Mouse (Mus musculus) hematopoietic stem cell, adult 5-6 weeks (primary cell): ENCODE measurements around the gene Tnmd. TPM values are rescaled to one million over a fixed set of nuclear protein-coding genes. Genes with fewer than 3 reads are reported as not detected.

Experiments used
- ATAC-seq, 2 experiments: fragments of 125-278 bp in 1 of 2; replicated peaks in 1 of 2; 2 replicates each; pipeline ENCODE4 v1.8.0; 2016 to 2017; ENCODE audit warnings: inconsistent platforms in 2 of 2, mild to moderate bottlenecking in 2 of 2, moderate number of reproducible peaks in 2 of 2, low read depth in 1 of 2, moderate TSS enrichment in 1 of 2; ENCODE audit not compliant: low FRiP score in 2 of 2, poor library complexity in 2 of 2, severe bottlenecking in 2 of 2, insufficient read depth in 1 of 2, low TSS enrichment in 1 of 2
- total RNA-seq: library from RNA; stranded (forward); fragments of 172-1452, 232-1000 nt; gene quantifications from 2 replicates; pipeline ENCODE4 v1.2.3, GENCODE M21; 2017

Gene Tnmd
- not detected in 2 replicates for total RNA-seq

DNA sequence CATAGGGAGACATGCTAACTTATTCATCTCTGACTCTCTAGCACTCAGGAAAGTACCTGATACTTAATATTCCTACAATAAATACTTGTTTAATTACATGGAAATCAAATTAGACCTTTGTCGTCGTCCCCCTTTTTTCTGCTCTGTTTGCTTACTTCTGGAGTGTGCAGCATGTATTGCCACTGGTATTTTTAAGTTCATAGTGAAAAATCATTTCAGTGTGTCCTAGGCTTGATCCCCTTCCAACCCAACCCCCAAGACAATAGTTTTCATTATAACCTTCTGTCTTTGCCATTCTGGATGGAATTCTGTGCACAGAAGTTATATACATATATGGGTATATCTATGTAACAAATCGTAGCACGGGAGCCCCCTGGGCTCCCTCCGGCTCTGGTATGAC lies at the start of gene Tnmd:
Gene Tnmd, plus strand, starts transcription at position 301 of the 400 bp plus-strand sequence.
- ATAC-seq = no peak

DNA sequence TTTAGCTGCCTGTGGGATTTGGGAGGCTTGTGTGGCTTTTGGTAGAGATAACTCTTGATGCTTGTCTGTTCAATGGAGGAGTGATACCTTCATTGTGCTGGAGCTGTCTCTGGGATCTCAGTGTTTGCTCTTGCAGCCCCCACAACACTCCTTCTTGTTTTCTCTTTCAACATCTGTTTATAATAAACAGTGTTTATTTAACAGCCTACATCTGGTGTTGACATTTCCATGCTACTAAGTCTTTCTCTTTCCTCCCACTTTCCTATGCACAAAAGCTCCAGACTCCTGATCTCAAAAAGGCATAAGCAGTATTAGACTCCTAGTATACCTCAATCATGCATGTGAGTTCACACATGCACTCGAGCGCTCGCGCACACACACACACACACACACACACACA lies 2.9 kb downstream of the Tnmd start:
- ATAC-seq = no peak

DNA sequence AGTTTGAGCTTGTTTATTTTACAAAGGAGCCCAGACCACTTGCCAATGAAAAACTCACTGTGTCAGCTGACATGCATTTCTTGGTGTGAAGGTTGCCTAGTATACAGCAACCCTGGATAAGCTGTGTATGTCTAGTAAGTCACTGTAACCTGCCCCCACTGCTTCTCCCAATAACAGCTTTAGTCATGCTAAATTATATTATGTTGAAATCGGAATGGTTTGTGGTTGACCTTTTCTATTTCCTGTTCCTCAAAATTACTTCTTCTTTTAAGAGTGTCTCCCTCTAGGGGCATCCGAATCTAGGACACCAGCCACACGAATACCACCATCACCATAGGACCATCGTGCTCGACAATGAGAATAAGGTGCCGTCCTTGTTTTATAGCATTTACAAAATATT lies 19.0 kb downstream of the Tnmd start:
- peak; percentile 97 to 99 for ATAC-seq

DNA sequence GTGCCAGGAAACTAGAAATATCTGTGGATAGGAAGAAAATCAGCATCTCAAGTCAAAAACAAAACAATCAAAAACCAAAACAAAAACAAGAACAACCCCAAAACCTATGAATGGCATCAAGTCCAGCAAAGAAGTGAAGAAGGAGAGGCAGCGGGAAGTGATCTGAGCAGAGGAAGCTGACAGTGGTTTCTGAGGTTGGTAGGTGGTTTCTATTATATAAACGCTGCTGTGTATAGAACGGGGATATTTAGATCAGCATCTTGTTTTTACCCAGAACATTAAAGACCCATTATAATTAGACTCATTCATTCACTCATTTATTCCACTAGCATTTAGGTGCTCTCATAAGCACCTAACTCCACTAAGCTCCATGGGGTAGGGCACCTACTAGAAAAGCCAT lies 36.5 kb downstream of the Tnmd start:
- ATAC-seq = peak; percentile 53 to 78; a peak in 2 of 4 replicates

DNA sequence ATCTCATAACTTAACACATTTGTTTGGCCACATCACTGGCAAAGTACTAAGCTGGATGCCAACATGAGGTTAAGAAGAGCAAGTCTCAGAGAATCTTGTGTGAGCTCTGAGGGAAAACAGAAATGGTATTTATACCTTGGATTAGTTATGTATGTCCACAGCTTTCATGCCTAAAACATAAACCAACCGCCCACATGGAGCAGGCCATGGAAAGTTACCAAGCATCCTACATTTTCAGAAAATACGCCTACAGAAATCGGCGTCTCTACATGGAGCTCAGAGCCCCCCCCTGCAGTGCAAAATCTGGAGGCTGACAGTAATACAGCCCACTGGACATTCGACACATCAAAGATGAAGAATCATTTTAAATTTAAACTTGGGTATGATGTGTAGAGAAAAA lies 37.3 kb downstream of the Tnmd start:
- ATAC-seq = no peak

DNA sequence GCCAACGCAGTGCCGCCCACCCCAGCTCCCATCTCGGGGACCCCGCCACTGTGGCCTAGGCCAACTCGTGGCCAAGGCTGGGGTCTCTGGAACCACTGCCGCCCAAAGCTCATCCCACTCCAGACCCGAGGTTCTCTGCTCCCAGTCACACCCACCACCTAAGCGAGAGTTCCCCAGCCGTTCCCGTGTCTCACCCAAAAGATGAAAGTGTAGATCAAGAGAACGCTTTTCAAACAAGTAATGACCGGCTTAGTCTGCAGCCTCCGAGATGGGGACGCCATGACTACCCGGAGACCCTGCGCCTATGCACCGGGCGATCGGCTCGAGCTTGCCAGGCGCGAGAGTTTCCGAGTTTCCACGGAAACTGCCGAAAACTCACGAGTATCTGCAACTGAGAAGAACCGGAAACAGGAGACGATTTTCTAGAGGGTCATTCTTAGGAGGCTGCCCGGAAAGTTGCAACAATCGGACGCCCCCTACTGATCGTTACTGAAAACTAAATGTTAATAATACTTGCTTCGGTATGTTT lies 47.3 kb downstream of the Tnmd start, which contains the start of gene Tspan6:
Gene Tspan6, minus strand, starts transcription at position 416 of the 529 bp plus-strand sequence.
- ATAC-seq = peak; percentile 92 to 94

DNA sequence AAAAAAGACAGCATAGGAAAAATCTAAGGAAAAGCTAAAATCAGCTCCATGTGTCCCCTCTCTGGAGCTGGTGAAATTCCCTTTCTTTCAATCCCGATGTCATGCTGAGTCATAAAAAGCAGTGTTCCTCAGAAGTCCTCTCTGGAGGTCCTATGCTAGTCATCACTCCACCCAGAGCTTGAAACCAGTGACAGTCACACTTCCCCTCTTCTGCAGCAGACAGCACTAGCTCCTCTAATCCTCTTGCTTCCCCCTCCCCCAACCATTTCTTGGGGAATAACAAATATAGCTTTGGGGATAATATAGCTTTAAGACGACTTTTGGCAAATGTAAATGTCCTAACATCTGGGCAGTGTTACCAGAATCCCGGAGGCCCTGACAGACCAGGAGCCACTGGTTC lies 57.5 kb downstream of the Tnmd start, which contains the start of gene Srpx2:
Gene Srpx2, plus strand, starts transcription at position 166 of the 400 bp plus-strand sequence.
- ATAC-seq = no peak

DNA sequence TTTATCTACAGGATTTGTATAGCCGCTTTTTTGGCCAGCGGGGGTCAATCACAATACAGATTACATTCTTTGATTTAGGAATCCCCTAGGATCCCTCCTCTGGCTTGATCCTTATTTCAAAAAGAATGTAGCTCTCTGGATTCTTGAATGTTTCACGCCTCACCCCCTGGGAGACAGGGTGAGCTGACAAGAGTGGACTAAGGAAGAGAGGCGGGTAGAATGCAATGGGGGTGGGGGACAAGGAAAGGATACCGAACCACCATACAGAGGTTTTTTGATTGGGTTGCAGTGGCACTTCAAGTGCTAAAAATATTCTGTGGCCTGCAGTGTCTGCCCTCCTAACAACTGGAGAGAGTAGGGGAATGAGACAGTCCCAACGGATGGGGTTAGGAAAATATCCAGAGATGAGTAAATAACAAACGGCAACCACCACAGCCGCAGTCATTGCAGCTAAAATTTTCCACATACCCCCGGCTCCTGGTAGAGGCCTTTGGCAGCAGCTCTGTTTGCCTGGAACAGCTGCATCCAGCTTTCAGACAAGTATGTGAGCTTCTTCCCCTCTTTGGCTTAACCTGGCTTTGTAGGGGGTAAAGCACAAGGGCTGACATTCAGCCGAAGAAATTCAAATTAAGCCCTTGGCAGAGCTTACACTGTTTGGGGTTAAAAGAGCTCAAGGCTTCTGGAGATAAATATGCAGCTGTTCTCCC lies 60.8 kb downstream of the Tnmd start:
- no peak for ATAC-seq

DNA sequence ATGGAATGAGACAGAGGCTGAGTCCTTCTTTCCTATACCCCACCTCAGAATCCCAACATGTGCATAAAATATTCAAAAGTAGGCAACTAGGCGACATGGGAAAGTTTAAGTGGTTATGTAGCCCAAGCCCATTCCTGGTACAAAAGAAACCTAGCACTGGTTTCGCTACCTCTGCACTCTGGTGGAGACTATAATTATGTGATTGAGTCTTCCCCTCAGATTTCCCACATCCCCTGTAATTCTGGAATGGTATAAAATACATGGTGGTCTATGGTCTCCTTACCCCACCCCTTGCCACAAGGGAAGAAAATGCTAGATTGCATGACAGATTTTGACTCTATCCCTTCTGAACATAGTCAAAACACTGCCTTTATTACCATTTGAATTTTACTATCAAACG lies 62.2 kb downstream of the Tnmd start:
- ATAC-seq = no peak

DNA sequence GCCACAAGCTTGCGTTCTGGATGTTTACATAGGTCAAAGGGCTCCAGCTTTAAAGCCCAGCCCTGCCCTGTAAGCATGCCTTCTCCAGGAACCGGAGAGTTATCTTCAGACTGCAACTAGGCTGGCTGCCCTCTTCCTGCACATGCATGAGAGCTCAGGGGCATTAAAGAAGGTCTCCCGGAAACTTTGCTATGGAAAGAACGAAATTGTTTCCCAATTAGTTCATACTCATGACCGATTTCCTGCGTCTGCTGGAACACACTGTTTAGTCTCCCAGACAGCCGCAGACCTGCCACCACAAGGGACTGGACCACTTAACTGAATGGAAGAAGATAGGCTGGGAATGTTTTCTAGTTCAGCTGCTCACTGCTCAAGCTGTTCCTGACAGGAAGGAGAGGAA lies 63.4 kb downstream of the Tnmd start:
- no peak for ATAC-seq

Other genes starting within 250 kb of the Tnmd start
- not detected in 2 replicates for gene Pcdh19, start 162.0 kb upstream of the Tnmd start, total RNA-seq
- gene Tspan6, start 47.4 kb downstream of the Tnmd start, total RNA-seq = 16.2 and 24.6 TPM in 2 replicates
- not detected in 2 replicates for gene Srpx2, start 57.4 kb downstream of the Tnmd start, total RNA-seq
- 15.0 and 17.6 TPM in 2 replicates for gene Sytl4, start 130.8 kb downstream of the Tnmd start, total RNA-seq
- 94.9 and 176 TPM in 2 replicates for gene Cstf2, start 208.2 kb downstream of the Tnmd start, total RNA-seq